Mouse (Mus musculus): Measurements from ENCODE around the gene Ccdc134. TPM values are rescaled to one million over a fixed set of nuclear protein-coding genes. Genes with fewer than 3 reads are reported as not detected.
A peak's percentile ranks its signal among the peaks of the same experiment; 100 is the strongest.
"Not testable (repeated sequence)": the region's sequence is repeated elsewhere in the genome, so short reads cannot be mapped to it uniquely, and the experiment has no call there.

Ccdc134 gene
- polyA plus RNA-seq (2016; fragmentation: Nextera tagmentation; extraction: Ambion mirVana): 23.0 and 25.6 TPM in 2 replicates

- no peaks in the 10 kb centered on the region for H3K9me3 ChIP-seq (replicated peaks)
- peaks cover 29% of the 10 kb centered on the region for H3K4me1 ChIP-seq
- H3K27me3 ChIP-seq (ENCODE audit: low read depth, poor library complexity, severe bottlenecking): peaks cover 7% of the 10 kb centered on the region
- peak within 1 kb of the TSS; percentile 88 for H3K4me3 ChIP-seq
- H3K27ac ChIP-seq (replicated peaks): peak within 1 kb of the TSS; percentile 91
- WGBS: 1% methylated on average over 74 of the region's 74 CpGs
- DNase-seq (ENCODE audit: low spot score): peak; percentile 98
- H3K36me3 ChIP-seq: peaks cover 28% of the 10 kb centered on the region
Measured at GRCm38 (mm10) chr15:82127426-82128374, at the start of gene Ccdc134. Gene Ccdc134 (plus strand): TSS chr15:82127922.

- Histone ChIP-seq H3K27ac (replicated peaks) (no peak overlapping the region), H3K4me3 (no peak overlapping the region), H3K36me3 (no peaks in the 10 kb centered on the region), H3K9me3 (replicated peaks) (no peaks in the 10 kb centered on the region), H3K4me1 (no peaks in the 10 kb centered on the region), H3K27me3 (ENCODE audit: low read depth, poor library complexity, severe bottlenecking) (no peaks in the 10 kb centered on the region)
- WGBS: 69% methylated on average over 10 of the region's 10 CpGs
- DNase-seq (ENCODE audit: low spot score): no peak
Measured at GRCm38 (mm10) chr15:82079883-82080282, 47.8 kb upstream of the Ccdc134 start.

- WGBS: 44% methylated on average over 7 of the region's 7 CpGs
- Histone ChIP-seq H3K27ac (replicated peaks) (peak overlapping the region; percentile 38; the same call in 1 of the 2 replicates), H3K4me3 (no peak overlapping the region), H3K27me3 (ENCODE audit: low read depth, poor library complexity, severe bottlenecking) (no peaks in the 10 kb centered on the region; the same call in 1 of the 2 replicates), H3K9me3 (replicated peaks) (no peaks in the 10 kb centered on the region), H3K4me1 (no peaks in the 10 kb centered on the region), H3K36me3 (no peaks in the 10 kb centered on the region)
- peak; percentile 53 for DNase-seq (ENCODE audit: low spot score)
Measured at GRCm38 (mm10) chr15:82081161-82081560, 46.6 kb upstream of the Ccdc134 start.

- Histone ChIP-seq H3K9me3 (replicated peaks) (no peaks in the 10 kb centered on the region), H3K27ac (replicated peaks) (no peak overlapping the region), H3K27me3 (ENCODE audit: low read depth, poor library complexity, severe bottlenecking) (peaks cover 7% of the 10 kb centered on the region; the same call in 1 of the 2 replicates), H3K4me3 (no peak overlapping the region), H3K4me1 (peaks cover 4% of the 10 kb centered on the region), H3K36me3 (no peaks in the 10 kb centered on the region)
- no peak for DNase-seq (ENCODE audit: low spot score)
- 86% methylated on average over 9 of the region's 9 CpGs for WGBS
Measured at GRCm38 (mm10) chr15:82085606-82086005, 42.1 kb upstream of the Ccdc134 start.

- peaks cover 7% of the 10 kb centered on the region; the same call in 1 of the 2 replicates for H3K27me3 ChIP-seq (ENCODE audit: low read depth, poor library complexity, severe bottlenecking)
- H3K4me1 ChIP-seq: peaks cover 4% of the 10 kb centered on the region
- no peaks in the 10 kb centered on the region for H3K36me3 ChIP-seq
- no peak for DNase-seq (ENCODE audit: low spot score)
- H3K9me3 ChIP-seq (replicated peaks): no peaks in the 10 kb centered on the region
- WGBS: 82% methylated on average over 12 of the region's 12 CpGs
- no peak overlapping the region for H3K4me3 ChIP-seq
- no peak overlapping the region for H3K27ac ChIP-seq (replicated peaks)
Measured at GRCm38 (mm10) chr15:82086131-82086530, 41.6 kb upstream of the Ccdc134 start.

GRCm38 (mm10) chr15:82087266-82087665, 40.5 kb upstream of the Ccdc134 start:
- H3K4me3 ChIP-seq: no peak overlapping the region
- H3K9me3 ChIP-seq (replicated peaks): no peaks in the 10 kb centered on the region
- peaks cover 7% of the 10 kb centered on the region; the same call in 1 of the 2 replicates for H3K27me3 ChIP-seq (ENCODE audit: low read depth, poor library complexity, severe bottlenecking)
- no peaks in the 10 kb centered on the region for H3K36me3 ChIP-seq
- 16% methylated on average over 8 of the region's 10 CpGs for WGBS
- peaks cover 4% of the 10 kb centered on the region for H3K4me1 ChIP-seq
- no peak overlapping the region for H3K27ac ChIP-seq (replicated peaks)
- DNase-seq (ENCODE audit: low spot score): peak; percentile 24

- Histone ChIP-seq H3K4me1 (peaks cover 4% of the 10 kb centered on the region), H3K4me3 (no peak overlapping the region), H3K27me3 (ENCODE audit: low read depth, poor library complexity, severe bottlenecking) (peaks cover 7% of the 10 kb centered on the region; the same call in 1 of the 2 replicates), H3K9me3 (replicated peaks) (no peaks in the 10 kb centered on the region; the same call in 1 of the 2 replicates), H3K27ac (replicated peaks) (no peak overlapping the region), H3K36me3 (no peaks in the 10 kb centered on the region)
- DNase-seq (ENCODE audit: low spot score): no peak
- 81% methylated on average over 7 of the region's 7 CpGs for WGBS
Measured at GRCm38 (mm10) chr15:82091061-82091460, 36.7 kb upstream of the Ccdc134 start.

GRCm38 (mm10) chr15:82106953-82107555, 20.7 kb upstream of the Ccdc134 start:
- H3K27me3 ChIP-seq (ENCODE audit: low read depth, poor library complexity, severe bottlenecking): no peaks in the 10 kb centered on the region
- WGBS: 25% methylated on average over 8 of the region's 8 CpGs
- no peak overlapping the region for H3K4me3 ChIP-seq
- H3K4me1 ChIP-seq: peaks cover 4% of the 10 kb centered on the region; the same call in 1 of the 2 replicates
- no peaks in the 10 kb centered on the region for H3K9me3 ChIP-seq (replicated peaks)
- H3K27ac ChIP-seq (replicated peaks): 0 out of 2 replicates have a peak overlapping the region, but pooled peaks have one; percentile 18
- DNase-seq (ENCODE audit: low spot score): peak; percentile 59
- no peaks in the 10 kb centered on the region for H3K36me3 ChIP-seq

GRCm38 (mm10) chr15:82120544-82120943, 7.2 kb upstream of the Ccdc134 start:
- DNase-seq (ENCODE audit: low spot score): no peak
- no peak overlapping the region for H3K4me3 ChIP-seq
- H3K36me3 ChIP-seq: no peaks in the 10 kb centered on the region
- no peaks in the 10 kb centered on the region for H3K9me3 ChIP-seq (replicated peaks)
- no peaks in the 10 kb centered on the region for H3K4me1 ChIP-seq
- WGBS: 87% methylated on average over 8 of the region's 8 CpGs
- no peaks in the 10 kb centered on the region for H3K27me3 ChIP-seq (ENCODE audit: low read depth, poor library complexity, severe bottlenecking)
- no peak overlapping the region for H3K27ac ChIP-seq (replicated peaks)

GRCm38 (mm10) chr15:82126690-82127089, 1.0 kb upstream of the Ccdc134 start:
- not testable (repeated sequence) for H3K27me3 ChIP-seq (ENCODE audit: low read depth, poor library complexity, severe bottlenecking); DNase-seq (ENCODE audit: low spot score); H3K27ac ChIP-seq (replicated peaks); H3K9me3 ChIP-seq (replicated peaks)
- 83% methylated on average over 4 of the region's 4 CpGs for WGBS
- Histone ChIP-seq H3K4me3 (0 out of 2 replicates have a peak overlapping the region, but pooled peaks have one; percentile 88), H3K36me3 (peaks cover 20% of the 10 kb centered on the region), H3K4me1 (peaks cover 29% of the 10 kb centered on the region)

GRCm38 (mm10) chr15:82128398-82128797, 676 bp downstream of the Ccdc134 start:
- peaks cover 29% of the 10 kb centered on the region for H3K4me1 ChIP-seq
- H3K27ac ChIP-seq (replicated peaks): peak overlapping the region; percentile 91
- no peaks in the 10 kb centered on the region for H3K9me3 ChIP-seq (replicated peaks)
- peak overlapping the region; percentile 88 for H3K4me3 ChIP-seq
- peaks cover 7% of the 10 kb centered on the region for H3K27me3 ChIP-seq (ENCODE audit: low read depth, poor library complexity, severe bottlenecking)
- peaks cover 33% of the 10 kb centered on the region for H3K36me3 ChIP-seq
- WGBS: 4% methylated on average over 5 of the region's 5 CpGs
- DNase-seq (ENCODE audit: low spot score): no peak

- no peak for DNase-seq (ENCODE audit: low spot score)
- no peak overlapping the region for H3K27ac ChIP-seq (replicated peaks)
- peaks cover 36% of the 10 kb centered on the region for H3K36me3 ChIP-seq
- no peaks in the 10 kb centered on the region for H3K9me3 ChIP-seq (replicated peaks)
- H3K27me3 ChIP-seq (ENCODE audit: low read depth, poor library complexity, severe bottlenecking): peaks cover 7% of the 10 kb centered on the region
- no peak overlapping the region for H3K4me3 ChIP-seq
- WGBS: 63% methylated on average over 7 of the region's 7 CpGs
- peaks cover 29% of the 10 kb centered on the region for H3K4me1 ChIP-seq
Measured at GRCm38 (mm10) chr15:82130599-82130998, 2.9 kb downstream of the Ccdc134 start.

All from midbrain, embryonic 10.5 days (tissue).